Mouse (Mus musculus): ENCODE data around the gene Mepce. TPM values are rescaled to one million over a fixed set of nuclear protein-coding genes. Genes with fewer than 3 reads are reported as not detected.
"Not testable (repeated sequence)": the region's sequence is repeated elsewhere in the genome, so short reads cannot be mapped to it uniquely, and the experiment has no call there.

Mepce gene
- polyA plus RNA-seq (2012; ENCODE audit: insufficient read depth, low replicate concordance): 88.7 and 584 TPM in 2 replicates

DNA sequence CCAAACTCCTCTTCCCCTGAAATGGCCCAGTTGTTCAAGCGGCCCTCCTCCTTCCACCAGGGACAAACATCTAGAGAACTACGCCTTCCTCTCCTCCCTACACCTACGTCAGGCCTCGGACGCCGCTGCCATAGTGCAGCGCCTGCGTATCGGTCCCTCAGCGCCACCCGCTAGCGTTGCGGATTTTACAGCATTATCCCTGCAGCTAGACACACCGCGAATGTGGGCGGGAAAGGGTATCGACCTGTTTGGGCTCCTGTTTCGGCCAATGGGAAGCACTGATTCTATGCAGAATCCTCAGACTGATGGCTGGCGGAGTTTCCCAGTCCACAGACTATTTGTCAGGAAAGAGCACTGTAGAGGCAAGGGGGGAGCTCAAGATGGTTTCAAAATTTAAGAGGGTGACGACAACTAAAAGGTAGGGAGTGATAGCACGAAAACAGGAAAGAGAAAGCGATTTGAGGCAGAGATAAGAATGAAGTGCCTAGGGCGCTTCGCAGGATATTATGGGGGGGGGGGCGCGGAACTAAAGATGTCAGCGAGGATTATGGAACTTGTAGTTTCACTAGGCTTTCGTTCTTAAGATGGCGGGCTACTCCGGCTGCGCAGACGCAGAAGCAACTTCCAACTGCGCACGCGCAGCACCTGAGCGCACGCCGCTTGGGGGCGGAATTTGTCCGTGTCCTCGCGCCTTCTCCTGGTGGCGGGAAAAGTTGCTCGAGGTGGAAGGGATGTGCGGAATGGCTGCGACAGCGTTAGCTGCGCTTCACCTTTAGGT, at the start of gene Mepce, which contains the start of gene Zcwpw1:
Mepce (minus strand) TSS at position 505 of the 778 bp plus-strand sequence.
Zcwpw1 (plus strand) TSS at position 648 of the 778 bp plus-strand sequence.
- TF ChIP-seq FLI1 (IDR thresholded peaks at IDR 0.05; ENCODE audit: low read length): no peak
- peak; percentile 48; the same call in 1 of the 3 replicates for TF ChIP-seq GATA1 (IDR thresholded peaks at IDR 0.05; ENCODE audit: borderline replicate concordance, low read length)

DNA sequence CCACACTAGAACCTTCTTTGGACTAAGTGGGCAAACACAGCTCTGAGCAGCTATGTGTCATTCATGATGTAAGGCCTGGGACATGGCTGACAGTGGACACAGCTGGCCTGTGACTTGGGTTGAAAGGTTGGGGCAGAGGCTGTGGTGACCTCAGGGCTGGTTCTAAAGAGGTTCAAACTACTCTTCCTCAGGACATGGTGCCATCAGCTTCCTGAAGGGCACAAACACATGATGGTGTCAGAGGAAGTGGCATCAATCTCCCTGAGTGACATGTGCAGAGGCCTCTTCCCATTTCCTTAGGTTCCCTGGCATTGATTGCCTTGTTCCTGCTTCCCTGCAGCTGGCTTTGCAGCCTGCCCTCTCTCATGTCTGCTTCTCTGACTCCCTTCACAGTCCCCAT, 49.7 kb upstream of the Mepce start:
- H3K9me3 ChIP-seq: not testable (repeated sequence)

More for the DNA sequence above, at the start of gene Mepce, which contains the start of gene Zcwpw1:
- no peaks in the 10 kb centered on the region for H3K27me3 ChIP-seq (replicated peaks)
- peaks cover 38% of the 10 kb centered on the region for H3K4me1 ChIP-seq
- H3K4me3 ChIP-seq (replicated peaks): peak within 1 kb of the TSS; percentile 95
- no peaks in the 10 kb centered on the region for H3K9me3 ChIP-seq
- H3K36me3 ChIP-seq (replicated peaks; ENCODE audit: low read length): peaks cover 28% of the 10 kb centered on the region

DNA sequence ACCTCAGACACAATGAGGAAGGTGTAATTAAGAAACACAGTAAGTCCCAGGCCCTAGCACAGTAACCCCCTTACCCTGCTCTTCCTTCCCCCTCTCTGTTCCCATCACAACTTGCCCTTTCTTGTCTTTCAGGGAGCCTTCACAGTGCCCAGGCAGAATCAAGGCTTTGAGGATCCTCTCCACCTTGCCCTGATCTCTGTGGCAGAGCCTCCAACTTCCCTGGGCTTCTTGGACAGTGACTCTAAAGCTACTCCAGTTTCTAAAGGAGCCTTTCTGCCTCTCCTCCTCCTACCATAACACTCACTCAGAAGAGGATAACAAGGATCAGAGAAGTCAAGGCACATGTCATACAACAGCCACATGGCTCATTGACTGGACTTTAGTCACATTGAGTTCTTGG, 49.2 kb upstream of the Mepce start:
- H3K36me3 ChIP-seq (replicated peaks; ENCODE audit: low read length): no peaks in the 10 kb centered on the region
- no peaks in the 10 kb centered on the region for H3K4me1 ChIP-seq
- H3K27me3 ChIP-seq (replicated peaks): peaks cover 2% of the 10 kb centered on the region
- no peaks in the 10 kb centered on the region for H3K9me3 ChIP-seq
- TF ChIP-seq FLI1 (IDR thresholded peaks at IDR 0.05; ENCODE audit: low read length): no peak
- TF ChIP-seq GATA1 (IDR thresholded peaks at IDR 0.05; ENCODE audit: borderline replicate concordance, low read length): no peak
- no peak overlapping the region for H3K4me3 ChIP-seq (replicated peaks)

More for the DNA sequence above, 49.7 kb upstream of the Mepce start:
- not testable (repeated sequence) for H3K4me3 ChIP-seq (replicated peaks); H3K27me3 ChIP-seq (replicated peaks); H3K36me3 ChIP-seq (replicated peaks; ENCODE audit: low read length); H3K4me1 ChIP-seq

DNA sequence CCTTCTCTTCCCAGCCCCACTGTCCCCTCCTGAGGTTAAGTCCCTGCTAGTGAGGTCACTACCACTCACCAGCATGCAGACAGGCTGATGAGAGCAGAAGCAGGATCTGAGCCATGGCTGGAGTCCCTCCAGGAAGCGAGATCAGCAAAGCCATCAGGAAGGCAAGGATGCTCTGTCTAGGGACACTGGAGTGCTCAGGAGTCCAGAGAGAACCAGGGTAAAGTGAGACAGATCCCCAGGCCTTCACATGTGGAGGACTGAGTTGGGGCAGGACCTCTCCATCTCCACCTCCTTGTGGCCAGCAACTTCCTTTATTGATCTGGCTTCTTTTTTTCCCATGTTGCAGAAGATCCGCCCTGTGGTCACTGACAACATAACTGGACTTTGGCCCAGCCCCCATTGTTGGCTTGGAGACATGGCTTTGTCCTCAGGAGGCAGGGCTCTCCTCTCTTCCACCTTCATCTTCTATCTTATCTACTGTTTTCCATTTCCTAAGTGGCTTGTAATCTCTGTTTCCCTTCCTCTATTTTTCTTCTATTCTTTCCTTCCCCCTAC, 48.6 kb upstream of the Mepce start, which contains the start of gene Pilra:
Pilra (minus strand) TSS at position 316 of the 555 bp plus-strand sequence.
- H3K36me3 ChIP-seq (replicated peaks; ENCODE audit: low read length); H3K9me3 ChIP-seq; H3K27me3 ChIP-seq (replicated peaks); H3K4me1 ChIP-seq; H3K4me3 ChIP-seq (replicated peaks): not testable (repeated sequence)

DNA sequence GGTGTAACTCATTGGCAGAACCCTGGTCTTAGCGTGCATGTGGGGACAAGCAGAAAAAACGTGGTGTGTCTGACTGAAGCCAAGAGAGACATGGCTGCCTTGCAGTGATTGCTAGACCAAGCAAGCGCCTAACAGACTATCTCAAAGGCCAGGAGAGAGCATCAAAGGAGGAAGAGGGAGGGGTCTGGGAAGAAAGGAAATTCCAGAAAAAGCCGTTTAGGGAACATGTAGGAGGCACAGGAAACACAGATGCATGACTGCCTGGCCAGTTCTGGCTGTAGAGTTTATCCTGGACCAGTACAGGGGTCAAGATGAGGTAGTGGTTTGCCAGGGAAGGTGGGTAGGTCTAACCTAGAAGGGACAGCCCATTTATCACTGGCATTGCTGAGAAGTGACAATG, 46.0 kb upstream of the Mepce start:
- Histone ChIP-seq H3K36me3 (replicated peaks; ENCODE audit: low read length) (no peaks in the 10 kb centered on the region), H3K4me1 (peaks cover 19% of the 10 kb centered on the region), H3K4me3 (replicated peaks) (no peak overlapping the region), H3K9me3 (no peaks in the 10 kb centered on the region), H3K27me3 (replicated peaks) (peaks cover 2% of the 10 kb centered on the region)
- TF ChIP-seq FLI1 (IDR thresholded peaks at IDR 0.05; ENCODE audit: low read length): no peak
- TF ChIP-seq GATA1 (IDR thresholded peaks at IDR 0.05; ENCODE audit: borderline replicate concordance, low read length): no peak

DNA sequence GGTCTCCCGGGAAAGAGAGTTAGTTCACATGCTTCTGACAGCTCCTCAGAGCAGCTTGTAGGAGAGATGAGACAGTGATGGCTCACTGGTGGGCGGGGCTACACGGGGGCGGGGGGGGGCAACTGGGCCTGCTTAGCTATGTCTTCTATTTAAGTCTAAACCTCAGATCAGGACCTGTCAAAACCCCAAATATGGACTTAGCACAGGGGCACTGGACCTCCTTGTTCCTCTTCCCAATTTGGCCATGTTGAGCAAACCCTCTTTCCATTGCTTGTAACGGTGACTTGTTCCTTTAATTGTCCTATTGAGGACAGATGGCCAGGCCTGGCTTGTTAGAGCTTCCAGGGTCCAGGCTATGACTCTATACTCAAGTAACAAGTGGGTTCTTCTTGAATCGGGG, 44.1 kb upstream of the Mepce start:
- Histone ChIP-seq H3K4me3 (replicated peaks) (no peak overlapping the region), H3K4me1 (peaks cover 19% of the 10 kb centered on the region)
- TF ChIP-seq FLI1 (IDR thresholded peaks at IDR 0.05; ENCODE audit: low read length) (no peak), GATA1 (IDR thresholded peaks at IDR 0.05; ENCODE audit: borderline replicate concordance, low read length) (no peak)

DNA sequence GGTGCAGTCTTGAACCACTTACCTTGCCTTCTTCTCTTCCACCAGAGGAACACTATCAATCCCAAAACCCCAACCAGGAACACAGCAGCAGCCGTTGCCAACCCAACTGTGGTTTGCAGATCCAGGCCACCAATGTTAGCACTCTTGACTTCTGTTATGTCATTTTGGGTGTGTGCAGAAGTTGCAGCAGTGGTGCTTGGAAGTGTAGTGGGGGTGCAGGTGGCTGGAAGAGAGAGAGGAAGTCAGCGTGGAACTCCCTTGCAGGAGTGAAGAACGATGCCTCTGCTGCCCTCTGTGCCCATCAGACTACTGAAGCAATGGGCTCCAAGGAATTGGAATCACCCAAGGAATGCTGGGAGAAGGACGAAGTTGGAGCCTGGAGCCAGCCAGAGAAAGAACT, 43.7 kb upstream of the Mepce start:
- peaks cover 19% of the 10 kb centered on the region for H3K4me1 ChIP-seq
- H3K4me3 ChIP-seq (replicated peaks): no peak overlapping the region
- H3K36me3 ChIP-seq (replicated peaks; ENCODE audit: low read length): no peaks in the 10 kb centered on the region
- peaks cover 2% of the 10 kb centered on the region for H3K27me3 ChIP-seq (replicated peaks)
- H3K9me3 ChIP-seq: no peaks in the 10 kb centered on the region
- TF ChIP-seq FLI1 (IDR thresholded peaks at IDR 0.05; ENCODE audit: low read length) (no peak), GATA1 (IDR thresholded peaks at IDR 0.05; ENCODE audit: borderline replicate concordance, low read length) (no peak)

More for the DNA sequence above, 44.1 kb upstream of the Mepce start:
- no peaks in the 10 kb centered on the region for H3K9me3 ChIP-seq
- peaks cover 2% of the 10 kb centered on the region for H3K27me3 ChIP-seq (replicated peaks)
- H3K36me3 ChIP-seq (replicated peaks; ENCODE audit: low read length): no peaks in the 10 kb centered on the region

DNA sequence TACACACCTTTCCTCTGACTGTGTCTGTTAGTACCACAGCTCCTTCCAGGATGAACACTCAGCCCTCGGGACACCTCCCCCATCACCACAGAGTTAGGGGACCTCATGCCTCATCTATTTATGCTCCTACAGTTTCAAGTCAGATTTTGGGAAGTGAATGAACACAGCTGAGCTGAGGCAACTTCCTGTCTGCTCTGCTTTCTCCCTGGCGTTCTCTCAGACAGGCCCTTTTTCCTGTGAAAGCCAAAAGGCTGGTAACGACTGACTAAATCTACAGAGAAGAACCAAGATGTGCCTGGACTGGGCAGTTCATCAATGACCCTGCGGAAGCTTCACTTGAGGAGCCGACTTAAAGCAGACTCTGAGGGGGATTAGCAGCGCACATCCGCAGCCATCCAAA, 42.8 kb upstream of the Mepce start:
- Histone ChIP-seq H3K4me3 (replicated peaks) (no peak overlapping the region), H3K27me3 (replicated peaks) (peaks cover 2% of the 10 kb centered on the region), H3K36me3 (replicated peaks; ENCODE audit: low read length) (no peaks in the 10 kb centered on the region), H3K9me3 (no peaks in the 10 kb centered on the region), H3K4me1 (peaks cover 19% of the 10 kb centered on the region)
- TF ChIP-seq FLI1 (IDR thresholded peaks at IDR 0.05; ENCODE audit: low read length) (no peak), GATA1 (IDR thresholded peaks at IDR 0.05; ENCODE audit: borderline replicate concordance, low read length) (no peak)

DNA sequence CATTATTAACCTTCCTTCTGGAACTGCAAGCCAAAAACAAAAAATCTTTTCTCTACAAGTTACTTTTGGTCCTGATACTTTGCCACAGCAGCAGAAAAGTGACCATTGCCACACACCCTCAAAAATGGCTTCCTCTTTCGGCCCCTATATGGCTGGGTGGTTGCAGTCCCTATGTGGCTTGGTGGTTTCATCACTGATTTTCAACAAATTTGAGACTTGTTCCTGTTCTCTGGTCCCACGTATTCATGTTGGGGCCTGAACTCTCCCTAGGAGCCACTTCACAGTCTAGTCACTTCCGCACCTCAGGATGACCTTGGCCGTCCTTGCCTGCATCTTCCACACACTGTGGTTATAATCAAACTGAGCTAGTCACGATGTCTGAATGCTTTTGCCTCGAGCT, 41.2 kb upstream of the Mepce start:
- peaks cover 19% of the 10 kb centered on the region for H3K4me1 ChIP-seq
- TF ChIP-seq GATA1 (IDR thresholded peaks at IDR 0.05; ENCODE audit: borderline replicate concordance, low read length) (no peak), FLI1 (IDR thresholded peaks at IDR 0.05; ENCODE audit: low read length) (no peak)
- H3K36me3 ChIP-seq (replicated peaks; ENCODE audit: low read length): no peaks in the 10 kb centered on the region
- H3K27me3 ChIP-seq (replicated peaks): no peaks in the 10 kb centered on the region
- H3K4me3 ChIP-seq (replicated peaks): no peak overlapping the region
- H3K9me3 ChIP-seq: no peaks in the 10 kb centered on the region

DNA sequence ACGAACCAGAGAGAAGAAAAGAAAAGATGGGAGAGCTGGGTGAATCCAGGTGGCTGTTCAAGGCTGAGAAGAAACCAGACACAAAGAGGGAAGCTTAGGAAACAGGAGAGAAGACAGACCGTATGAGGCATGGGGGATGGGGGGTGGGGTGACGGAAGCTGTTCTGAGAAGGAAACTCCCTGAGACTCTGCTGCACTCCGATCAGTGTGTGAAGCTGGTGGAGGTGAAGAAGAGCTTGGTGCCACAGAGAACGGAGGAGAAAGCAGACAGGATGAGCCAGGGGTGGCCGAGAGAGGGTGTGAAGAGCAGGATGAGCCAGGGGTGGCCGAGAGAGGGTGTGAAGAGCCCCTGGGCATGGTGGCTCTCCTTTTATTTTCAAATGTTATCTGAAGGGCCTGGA, 39.0 kb upstream of the Mepce start:
- no peak overlapping the region for H3K4me3 ChIP-seq (replicated peaks)
- H3K36me3 ChIP-seq (replicated peaks; ENCODE audit: low read length): no peaks in the 10 kb centered on the region
- peaks cover 3% of the 10 kb centered on the region for H3K27me3 ChIP-seq (replicated peaks)
- H3K4me1 ChIP-seq: peaks cover 21% of the 10 kb centered on the region
- no peaks in the 10 kb centered on the region for H3K9me3 ChIP-seq
- TF ChIP-seq GATA1 (IDR thresholded peaks at IDR 0.05; ENCODE audit: borderline replicate concordance, low read length) (no peak), FLI1 (IDR thresholded peaks at IDR 0.05; ENCODE audit: low read length) (no peak)

Data from megakaryocyte, embryonic 14.5 days (primary cell).